Mouse (Mus musculus) bone marrow, adult 2 months (tissue): Measurements from ENCODE around the gene Prr23a1.

Experiments
- CTCF ChIP-seq: fragments of 200-500 bp; IDR thresholded peaks from 2 replicates; pipeline ENCODE4 v1.5.1; 2011; ENCODE audit warnings: low read length, control low read depth; ENCODE audit not compliant: control insufficient read depth, insufficient read depth
- POLR2A ChIP-seq: fragments of 200-500 bp; IDR thresholded peaks from 2 replicates; pipeline ENCODE4 v1.6.1; 2011; ENCODE audit warnings: low read depth, mild to moderate bottlenecking, control low read depth, low read length, borderline replicate concordance; ENCODE audit not compliant: control insufficient read depth

DNA sequence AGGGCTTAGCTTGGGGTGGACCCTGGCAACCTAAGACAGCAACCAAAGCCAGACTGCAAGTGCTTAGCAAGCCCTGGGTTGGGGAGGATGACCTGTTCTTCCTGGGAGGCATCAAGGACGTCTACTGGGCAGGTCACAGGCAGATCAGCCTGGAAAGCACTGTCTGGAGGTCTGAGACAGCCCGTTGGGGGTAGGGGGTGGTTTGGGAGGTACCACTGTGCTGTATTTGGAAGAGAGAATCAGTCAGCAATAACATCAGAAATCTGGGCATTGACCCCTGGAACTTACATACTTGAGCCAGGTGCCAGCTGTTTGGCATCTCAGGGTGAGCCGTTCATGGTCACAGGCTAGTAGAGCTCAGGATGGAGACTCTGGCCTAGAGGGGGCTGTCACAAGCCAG is 26.2 kb upstream of the Prr23a1 start:
- TF ChIP-seq CTCF (no peak), POLR2A (no peak)
